Mouse (Mus musculus) ES-Bruce4 (cell line): ENCODE results near the gene Gpc1. TPM values are rescaled to one million over a fixed set of nuclear protein-coding genes. Genes with fewer than 3 reads are reported as not detected.

Source experiments
- H3K27ac ChIP-seq: 2 replicates; pipeline ENCODE4 v1.5.1; 2012; ENCODE audit warnings: low read length, inconsistent platforms; ENCODE audit not compliant: insufficient read depth
- H3K27me3 ChIP-seq: 2 replicates; pipeline ENCODE4 v1.6.1; 2012; ENCODE audit warnings: mild to moderate bottlenecking, low read length, inconsistent platforms; ENCODE audit not compliant: control insufficient read depth, poor library complexity, insufficient read depth, severe bottlenecking
- H3K36me3 ChIP-seq: 2 replicates; pipeline ENCODE4 v1.6.1; 2012; ENCODE audit warnings: inconsistent platforms, mild to moderate bottlenecking, low read length, moderate library complexity; ENCODE audit not compliant: control insufficient read depth, poor library complexity, insufficient read depth, severe bottlenecking
- H3K4me1 ChIP-seq: one replicate; pipeline ENCODE4 v1.8.1; 2011; ENCODE audit warnings: low read length; ENCODE audit not compliant: control insufficient read depth, insufficient read depth
- H3K4me3 ChIP-seq: 2 replicates; pipeline ENCODE4 v1.5.1; 2011; ENCODE audit warnings: low read depth, mild to moderate bottlenecking, low read length
- H3K9ac ChIP-seq: 2 replicates; pipeline ENCODE4 v1.6.1; 2012; ENCODE audit warnings: low read depth, mild to moderate bottlenecking, inconsistent platforms; ENCODE audit not compliant: poor library complexity, severe bottlenecking
- H3K9me3 ChIP-seq: replicated peaks from 2 replicates; pipeline ENCODE4 v1.6.1; 2012; ENCODE audit warnings: mild to moderate bottlenecking, low read length, inconsistent platforms; ENCODE audit not compliant: control insufficient read depth, poor library complexity, insufficient read depth, severe bottlenecking
- CTCF ChIP-seq: IDR thresholded peaks from one replicate; pipeline ENCODE4 v1.8.1; 2011; ENCODE audit warnings: low read depth, low read length
- EP300 ChIP-seq: IDR thresholded peaks from 2 replicates; pipeline ENCODE4 v1.6.1; 2011; ENCODE audit warnings: low read depth, low read length; ENCODE audit not compliant: insufficient read depth
- POLR2A ChIP-seq: IDR thresholded peaks from one replicate; pipeline ENCODE4 v1.8.1; 2011; ENCODE audit warnings: low read length; ENCODE audit not compliant: insufficient read depth
- polyA plus RNA-seq: library from polyadenylated mRNA; stranded (reverse); fragments of >200 nt; gene quantifications from 2 replicates; pipeline ENCODE4 v1.2.4, GENCODE M21; 2011; ENCODE audit warnings: low read depth; ENCODE audit not compliant: missing spikeins, insufficient read depth, insufficient read length

Gene Gpc1
- polyA plus RNA-seq, 1 experiment, result 30.5 TPM

DNA sequence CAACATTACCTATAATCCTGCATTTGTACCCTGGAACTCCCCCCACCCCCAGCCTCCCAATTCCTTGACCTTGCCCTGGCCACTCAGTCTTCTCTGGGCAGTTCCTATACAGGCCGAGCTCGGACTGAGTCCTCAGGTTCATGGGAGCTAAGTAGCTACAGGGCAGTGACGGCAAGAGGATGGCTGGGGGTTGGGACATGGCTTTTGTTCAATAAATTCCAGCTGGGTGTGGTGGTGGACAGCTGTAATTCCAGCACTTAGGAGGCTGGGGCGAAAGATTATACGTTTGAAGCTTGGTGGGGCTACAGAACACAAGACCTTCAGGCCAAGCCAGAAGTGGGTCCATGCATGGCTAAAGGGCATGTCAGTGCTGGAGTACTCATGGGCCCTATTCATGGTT is 48.7 kb downstream of the Gpc1 start:
- Histone ChIP-seq H3K4me3 (no peak overlapping the region), H3K4me1 (no peaks in the 10 kb centered on the region)

DNA sequence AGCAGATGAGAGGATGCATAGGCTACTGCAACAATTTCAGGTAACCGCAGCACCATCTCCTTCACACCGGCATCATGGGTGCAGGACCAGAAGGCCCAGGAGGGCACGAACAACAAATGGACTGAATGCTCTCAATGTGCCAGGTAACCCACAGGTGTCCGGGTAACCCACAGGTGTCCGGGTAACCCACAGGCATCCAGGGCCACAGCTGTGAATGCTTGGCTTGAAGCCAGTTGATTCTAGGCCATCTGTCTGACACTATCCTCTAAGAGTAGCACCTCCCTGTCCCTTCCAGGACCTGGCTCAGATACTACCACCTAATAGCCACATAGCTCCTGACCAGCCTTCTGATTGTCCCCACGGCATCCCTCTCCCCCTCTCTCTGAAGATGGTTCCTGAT is 50.5 kb downstream of the Gpc1 start:
- Histone ChIP-seq H3K27me3 (no peaks in the 10 kb centered on the region), H3K27ac (no peak overlapping the region), H3K9me3 (no peaks in the 10 kb centered on the region), H3K36me3 (no peaks in the 10 kb centered on the region), H3K4me3 (no peak overlapping the region), H3K4me1 (no peaks in the 10 kb centered on the region), H3K9ac (no peak overlapping the region)
- TF ChIP-seq EP300, result no peak

More for the DNA sequence above, 48.7 kb downstream of the Gpc1 start:
- Histone ChIP-seq H3K9me3 (no peaks in the 10 kb centered on the region), H3K9ac (no peak overlapping the region), H3K27me3 (no peaks in the 10 kb centered on the region), H3K36me3 (no peaks in the 10 kb centered on the region), H3K27ac (no peak overlapping the region)
- no peak for TF ChIP-seq POLR2A
- TF ChIP-seq EP300, result no peak
- TF ChIP-seq CTCF, result no peak

DNA sequence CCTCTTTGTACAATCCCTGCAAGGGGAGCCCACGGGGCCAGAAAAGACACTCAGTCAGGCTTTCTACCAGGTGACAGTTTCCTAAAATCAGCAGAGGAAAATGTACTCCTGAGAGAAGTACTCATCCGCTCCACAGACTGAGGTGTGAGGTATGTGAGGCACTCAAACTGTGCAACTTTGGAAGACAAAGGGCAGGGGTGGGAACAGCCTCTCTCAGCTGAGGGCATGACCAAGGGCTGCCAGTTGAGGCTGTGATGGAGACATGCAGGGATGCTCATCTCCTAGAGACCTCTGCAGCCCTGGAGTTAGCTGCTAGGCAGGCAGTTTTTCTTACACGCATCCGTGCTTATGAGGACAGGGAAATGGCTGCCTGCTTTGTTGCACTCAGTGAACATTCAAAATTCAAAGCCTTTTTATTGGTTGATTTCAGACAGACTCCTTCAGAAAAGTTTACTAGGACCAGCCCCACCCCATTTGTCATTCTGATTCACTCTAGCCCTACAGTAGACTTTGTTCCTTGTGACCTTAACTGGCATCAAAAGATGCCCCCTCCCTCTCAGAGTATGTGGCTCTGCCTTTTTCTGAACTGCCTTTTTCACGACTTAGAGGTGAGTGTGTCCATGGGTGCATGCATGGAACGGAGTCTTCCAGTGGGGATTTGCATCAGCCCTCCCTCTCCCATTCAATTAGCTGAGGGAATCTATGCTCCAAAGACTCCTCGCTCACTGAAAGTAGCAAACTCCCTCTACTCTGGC is 57.6 kb downstream of the Gpc1 start:
- Histone ChIP-seq H3K4me3 (no peak overlapping the region), H3K36me3 (no peaks in the 10 kb centered on the region), H3K9me3 (no peaks in the 10 kb centered on the region), H3K9ac (no peak overlapping the region), H3K4me1 (no peaks in the 10 kb centered on the region), H3K27ac (no peak overlapping the region), H3K27me3 (no peaks in the 10 kb centered on the region)
- TF ChIP-seq EP300, result no peak
- no peak for TF ChIP-seq POLR2A
- no peak for TF ChIP-seq CTCF

DNA sequence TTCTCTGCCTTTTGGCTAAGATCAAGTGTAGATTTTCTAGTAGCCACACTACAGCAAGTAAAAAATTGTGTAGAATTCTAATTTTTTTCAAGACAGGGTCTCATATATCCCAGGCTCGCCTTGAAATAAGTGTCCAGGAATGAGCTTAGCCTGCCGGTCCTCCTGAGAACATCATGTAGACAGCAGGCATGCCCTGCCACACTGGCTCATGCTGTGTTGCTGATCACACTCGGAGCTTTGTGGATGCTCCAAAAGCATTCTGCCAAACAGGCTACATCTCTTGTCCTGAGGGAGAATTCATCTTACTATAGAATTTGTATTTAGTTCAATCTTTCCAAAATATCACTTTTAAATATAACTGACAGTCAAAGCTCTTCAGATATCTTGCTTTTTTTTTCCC is 61.3 kb downstream of the Gpc1 start:
- Histone ChIP-seq H3K4me3 (no peak overlapping the region), H3K36me3 (no peaks in the 10 kb centered on the region), H3K9me3 (no peaks in the 10 kb centered on the region), H3K27me3 (no peaks in the 10 kb centered on the region), H3K4me1 (no peaks in the 10 kb centered on the region), H3K27ac (no peak overlapping the region), H3K9ac (no peak overlapping the region)
- TF ChIP-seq EP300 (no peak), CTCF (no peak), POLR2A (no peak)

DNA sequence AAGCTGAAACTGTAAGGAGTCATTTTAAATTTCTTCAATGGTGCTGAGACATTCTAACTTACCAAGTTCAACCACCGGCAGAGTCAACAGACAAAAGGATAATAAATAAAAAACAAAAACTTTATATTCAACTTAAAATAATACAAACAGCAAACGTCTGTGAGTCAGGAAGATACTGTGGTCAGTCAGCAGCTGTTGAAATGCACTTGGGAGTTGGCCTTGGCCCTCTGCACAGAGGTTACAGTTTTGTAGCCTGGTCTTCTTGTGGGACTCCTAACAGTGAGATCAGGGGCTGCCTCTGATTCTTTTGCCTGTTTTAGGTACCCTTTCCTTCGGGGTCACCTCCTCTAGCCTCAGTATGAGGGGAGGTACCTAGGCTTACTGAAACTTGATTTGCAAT is 62.5 kb downstream of the Gpc1 start:
- Histone ChIP-seq H3K9me3 (no peaks in the 10 kb centered on the region), H3K36me3 (no peaks in the 10 kb centered on the region), H3K4me3 (no peak overlapping the region), H3K4me1 (no peaks in the 10 kb centered on the region), H3K9ac (no peak overlapping the region), H3K27ac (no peak overlapping the region), H3K27me3 (no peaks in the 10 kb centered on the region)
- no peak for TF ChIP-seq EP300
- TF ChIP-seq CTCF, result no peak
- TF ChIP-seq POLR2A, result no peak

DNA sequence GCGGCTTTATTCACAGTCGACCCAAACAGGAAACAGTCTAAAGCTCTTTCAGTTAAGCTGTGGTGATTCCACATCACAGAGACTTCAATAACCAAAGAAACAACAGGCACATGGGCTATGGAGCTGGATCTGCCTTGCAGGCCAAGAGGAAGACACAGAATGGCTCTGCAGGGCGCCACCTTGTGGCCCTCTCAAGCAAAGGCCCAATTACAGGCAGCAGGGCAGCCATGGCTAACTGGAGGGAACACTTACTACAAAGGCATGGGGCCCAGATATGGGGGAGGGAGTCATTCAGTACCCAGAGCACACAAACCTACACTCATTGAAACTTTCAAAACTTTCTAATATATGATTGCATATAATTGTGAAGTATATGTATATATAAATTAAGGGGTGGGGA is 63.6 kb downstream of the Gpc1 start:
- Histone ChIP-seq H3K4me1 (no peaks in the 10 kb centered on the region), H3K4me3 (no peak overlapping the region), H3K36me3 (no peaks in the 10 kb centered on the region), H3K9ac (no peak overlapping the region), H3K9me3 (no peaks in the 10 kb centered on the region), H3K27me3 (no peaks in the 10 kb centered on the region), H3K27ac (no peak overlapping the region)
- no peak for TF ChIP-seq POLR2A
- peak; percentile 95 for TF ChIP-seq CTCF
